Mouse (Mus musculus) liver, embryonic 12.5 days (tissue): ENCODE measurements around the gene Ptdss2. TPM values are rescaled to one million over a fixed set of nuclear protein-coding genes. Genes with fewer than 3 reads are reported as not detected.

Source experiments
- ATAC-seq: fragments of 200-750 bp; cut with Nextera tagmentation; 2 replicates; pipeline ENCODE4 v1.8.0; 2017; ENCODE audit warnings: moderate number of reproducible peaks, mild to moderate bottlenecking, moderate library complexity
- H3K27ac ChIP-seq: fragments of 300-500 bp; sonication (generic); 2 replicates; pipeline ENCODE4 v1.5.1; 2016; ENCODE audit warnings: mild to moderate bottlenecking
- H3K27me3 ChIP-seq: fragments of 300-500 bp; sonication (generic); replicated peaks from 2 replicates; pipeline ENCODE4 v1.6.1; 2016; ENCODE audit warnings: mild to moderate bottlenecking, moderate library complexity
- H3K36me3 ChIP-seq: fragments of 300-500 bp; sonication (generic); 2 replicates; pipeline ENCODE4 v1.6.1; 2016; ENCODE audit warnings: mild to moderate bottlenecking, moderate library complexity
- H3K4me1 ChIP-seq: fragments of 300-500 bp; sonication (generic); 2 replicates; pipeline ENCODE4 v1.6.1; 2016
- H3K4me2 ChIP-seq: fragments of 300-500 bp; sonication (generic); 2 replicates; pipeline ENCODE4 v1.6.1; 2016; ENCODE audit warnings: mild to moderate bottlenecking, moderate library complexity
- H3K4me3 ChIP-seq: fragments of 300-500 bp; sonication (generic); 2 replicates; pipeline ENCODE4 v1.5.1; 2016; ENCODE audit warnings: mild to moderate bottlenecking, moderate library complexity
- H3K9ac ChIP-seq: fragments of 300-500 bp; sonication (generic); 2 replicates; pipeline ENCODE4 v1.6.1; 2016; ENCODE audit warnings: mild to moderate bottlenecking, moderate library complexity
- H3K9me3 ChIP-seq: fragments of 300-500 bp; sonication (generic); replicated peaks from 2 replicates; pipeline ENCODE4 v1.6.1; 2016; ENCODE audit warnings: mild to moderate bottlenecking, moderate library complexity
- WGBS: fragments of 180-500 bp; shearing (Covaris S2); methylation state at CpG from one replicate; pipeline ENCODE4 v1.1.7; 2016; ENCODE audit not compliant: insufficient replicate concordance; 5-methylcytosine and 5-hydroxymethylcytosine counted together
- polyA plus RNA-seq: library from polyadenylated mRNA; unstranded; fragments of >200 nt; fragmentation: Nextera tagmentation; extraction: Ambion mirVana; gene quantifications from 2 replicates; pipeline ENCODE4 v1.2.1, GENCODE M21; 2016

Ptdss2 gene
- polyA plus RNA-seq, 1 experiment from 2014 or later = 159 TPM

DNA sequence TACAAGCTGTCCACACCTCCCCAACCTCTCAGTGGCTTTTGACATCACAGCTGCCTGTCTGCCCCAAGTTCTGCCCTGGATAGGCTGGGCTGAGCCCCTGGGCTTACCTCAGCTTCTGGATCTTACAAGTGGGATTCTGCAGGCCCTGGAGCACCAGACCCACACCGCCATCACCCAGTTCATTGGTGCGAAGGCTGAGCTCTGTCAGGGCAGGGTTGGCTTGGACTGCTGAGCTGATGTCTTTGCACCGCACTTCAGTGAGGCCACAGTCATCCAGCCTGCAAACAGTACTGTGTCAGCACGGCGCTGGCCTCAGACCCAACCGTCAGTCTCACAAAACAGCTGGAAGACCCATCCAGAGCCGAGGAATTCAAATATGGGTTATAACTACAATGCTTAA is 42.2 kb downstream of the Ptdss2 start:
- Histone ChIP-seq H3K4me2 (no peak overlapping the region), H3K9ac (0 out of 2 replicates have a peak overlapping the region, but pooled peaks have one; percentile 20), H3K9me3 (no peaks in the 10 kb centered on the region), H3K27ac (0 out of 2 replicates have a peak overlapping the region, but pooled peaks have one; percentile 33), H3K4me1 (peaks cover 30% of the 10 kb centered on the region), H3K4me3 (no peak overlapping the region), H3K27me3 (no peaks in the 10 kb centered on the region), H3K36me3 (peaks cover 70% of the 10 kb centered on the region)
- WGBS = 89% methylated on average over 7 of the region's 7 CpGs
- no peak for ATAC-seq

DNA sequence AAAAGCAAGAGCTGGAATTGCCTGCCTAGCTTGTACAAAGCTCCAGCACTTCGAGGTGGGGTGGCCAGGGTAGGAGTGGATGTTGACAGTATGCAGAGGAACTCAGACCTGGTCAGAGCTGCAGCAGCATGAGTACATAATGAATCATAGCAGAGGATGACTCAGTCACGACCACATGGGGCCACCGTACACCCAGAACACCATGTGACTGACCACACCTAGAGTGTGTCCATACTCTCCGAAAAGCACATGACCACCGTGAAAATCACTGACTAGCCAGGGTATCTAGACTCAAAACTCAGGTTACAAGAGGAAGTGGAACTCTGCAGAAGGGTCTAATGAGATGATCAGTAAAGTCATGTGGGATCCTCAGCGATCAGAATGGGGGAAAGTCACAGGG is 42.7 kb downstream of the Ptdss2 start:
- no peak for ATAC-seq
- H3K4me3 ChIP-seq = no peak overlapping the region
- no peaks in the 10 kb centered on the region for H3K27me3 ChIP-seq
- 60% methylated on average over 6 of the region's 6 CpGs for whole genome bisulfite sequencing
- peaks cover 65% of the 10 kb centered on the region for H3K36me3 ChIP-seq
- no peaks in the 10 kb centered on the region for H3K9me3 ChIP-seq
- H3K4me2 ChIP-seq = no peak overlapping the region
- peaks cover 34% of the 10 kb centered on the region for H3K4me1 ChIP-seq
- H3K9ac ChIP-seq = 0 out of 2 replicates have a peak overlapping the region, but pooled peaks have one; percentile 20
- 0 out of 2 replicates have a peak overlapping the region, but pooled peaks have one; percentile 33 for H3K27ac ChIP-seq

DNA sequence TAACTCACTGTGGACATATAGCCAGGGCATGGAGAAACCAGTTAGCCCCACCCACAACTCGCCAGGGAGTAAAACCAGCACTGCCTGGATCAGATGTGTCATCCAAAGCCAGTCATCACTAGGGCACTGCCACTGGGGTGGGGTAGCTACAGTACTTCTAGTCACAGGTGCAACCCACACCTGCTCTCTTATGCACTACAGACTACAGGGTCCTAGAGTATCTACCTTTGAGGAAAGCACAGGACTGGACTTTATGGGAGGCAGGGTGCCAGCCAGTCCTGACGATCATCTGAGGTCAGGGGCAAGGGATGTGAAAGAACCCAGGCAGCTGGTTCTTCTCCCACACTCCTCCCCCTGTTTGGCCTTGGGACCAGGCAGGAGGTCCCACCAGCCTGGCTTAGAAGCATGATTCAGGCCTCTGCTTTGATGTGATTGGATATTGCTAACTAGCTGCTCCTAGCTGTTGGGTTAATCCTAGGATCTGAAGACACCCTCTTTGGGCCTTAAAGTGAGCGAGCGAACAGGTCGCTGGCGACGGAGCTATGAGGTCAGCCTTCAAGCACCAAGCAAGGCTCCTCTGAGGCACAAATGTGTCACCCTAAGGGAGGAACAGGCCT is 45.8 kb downstream of the Ptdss2 start:
- ATAC-seq = peak; percentile 23
- Histone ChIP-seq H3K9me3 (no peaks in the 10 kb centered on the region), H3K27me3 (no peaks in the 10 kb centered on the region), H3K9ac (peak overlapping the region; percentile 80), H3K36me3 (peaks cover 35% of the 10 kb centered on the region), H3K27ac (peak overlapping the region; percentile 85), H3K4me2 (peak overlapping the region; percentile 92), H3K4me3 (peak overlapping the region; percentile 67), H3K4me1 (peaks cover 62% of the 10 kb centered on the region)
- WGBS = 11% methylated on average over 7 of the region's 7 CpGs

DNA sequence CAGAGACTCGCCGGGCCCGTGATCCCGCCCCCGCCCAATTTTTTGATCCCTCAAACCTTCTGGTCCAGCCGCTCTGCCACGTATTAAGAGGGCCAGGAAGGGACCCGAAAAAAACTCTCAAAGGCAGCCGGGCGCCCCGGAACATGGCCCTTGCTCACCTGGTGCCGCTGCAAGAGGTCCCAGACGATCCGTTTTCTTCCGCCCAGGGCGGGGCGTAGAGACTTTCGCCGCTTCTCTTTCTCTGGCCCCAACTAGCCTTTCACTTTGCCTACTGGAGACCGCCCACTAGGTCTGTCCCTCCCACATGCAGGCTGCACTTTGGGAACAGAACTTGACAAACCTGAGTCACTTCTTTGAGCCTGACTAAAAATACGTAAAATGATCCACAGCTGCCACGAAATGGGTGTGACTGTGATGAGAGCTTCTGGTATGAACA is 46.4 kb downstream of the Ptdss2 start:
- H3K36me3 ChIP-seq = peaks cover 30% of the 10 kb centered on the region
- 2% methylated on average over 22 of the region's 22 CpGs for WGBS

DNA sequence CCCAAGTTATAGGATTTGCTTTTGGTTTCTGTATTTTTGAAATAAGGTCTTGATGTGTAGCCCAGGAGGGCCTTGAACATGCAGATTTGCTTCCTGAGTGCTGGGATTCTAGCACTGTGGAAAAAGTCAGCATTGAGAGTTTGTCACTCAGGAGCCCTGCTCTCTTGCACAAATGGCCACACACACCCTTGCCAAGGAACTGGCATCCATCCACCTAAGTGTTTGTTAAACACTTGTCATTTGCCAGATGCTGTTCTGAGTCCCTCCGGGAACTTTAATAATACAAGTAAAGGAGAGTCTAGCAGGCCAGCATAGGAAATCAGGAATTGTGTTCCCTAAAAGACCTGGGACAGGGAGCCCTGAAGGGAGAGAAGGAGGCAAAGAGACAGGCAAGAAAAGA is 47.1 kb downstream of the Ptdss2 start:
- H3K36me3 ChIP-seq = peaks cover 22% of the 10 kb centered on the region
- no peak overlapping the region for H3K4me3 ChIP-seq
- peaks cover 68% of the 10 kb centered on the region for H3K4me1 ChIP-seq
- H3K9me3 ChIP-seq = no peaks in the 10 kb centered on the region
- peak overlapping the region; percentile 92 for H3K4me2 ChIP-seq
- peak overlapping the region; percentile 13; the same call in 1 of the 2 replicates for H3K9ac ChIP-seq
- H3K27ac ChIP-seq = peak overlapping the region; percentile 85
- no peak for ATAC-seq
- WGBS = 89% methylated on average over 1 of the region's 1 CpGs
- no peaks in the 10 kb centered on the region for H3K27me3 ChIP-seq

More for the DNA sequence above, 46.4 kb downstream of the Ptdss2 start:
- Histone ChIP-seq H3K4me2 (peak overlapping the region; percentile 92), H3K4me3 (peak overlapping the region; percentile 67), H3K9ac (peak overlapping the region; percentile 80), H3K9me3 (no peaks in the 10 kb centered on the region), H3K27me3 (no peaks in the 10 kb centered on the region), H3K4me1 (peaks cover 67% of the 10 kb centered on the region), H3K27ac (peak overlapping the region; percentile 85)
- ATAC-seq = peak; percentile 63

DNA sequence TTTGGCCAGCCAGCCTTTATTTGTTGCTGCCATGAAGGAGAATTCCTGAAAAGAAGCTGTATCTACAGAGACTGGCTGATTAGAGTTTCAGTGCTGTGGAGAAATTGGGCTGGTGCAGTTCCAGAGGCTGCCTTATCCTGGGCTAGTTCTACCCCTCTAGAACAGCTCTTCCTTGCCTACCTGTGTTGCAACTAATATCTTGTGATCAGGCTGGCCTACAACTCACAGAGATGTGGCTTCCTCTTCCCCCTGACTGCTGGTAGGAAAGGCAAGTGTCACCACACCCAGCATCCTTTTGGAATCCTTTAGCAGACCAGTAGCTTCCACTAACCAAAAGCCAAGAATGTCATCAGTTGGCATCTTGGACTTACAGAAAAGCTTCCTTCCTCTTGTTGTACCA is 47.7 kb downstream of the Ptdss2 start:
- H3K4me1 ChIP-seq = peaks cover 68% of the 10 kb centered on the region
- peak overlapping the region; percentile 38; the same call in 1 of the 2 replicates for H3K4me2 ChIP-seq
- H3K27ac ChIP-seq = peak overlapping the region; percentile 85
- H3K9me3 ChIP-seq = no peaks in the 10 kb centered on the region
- no peak overlapping the region for H3K4me3 ChIP-seq
- peaks cover 16% of the 10 kb centered on the region for H3K36me3 ChIP-seq
- H3K27me3 ChIP-seq = no peaks in the 10 kb centered on the region
- ATAC-seq = no peak
- peak overlapping the region; percentile 42 for H3K9ac ChIP-seq

DNA sequence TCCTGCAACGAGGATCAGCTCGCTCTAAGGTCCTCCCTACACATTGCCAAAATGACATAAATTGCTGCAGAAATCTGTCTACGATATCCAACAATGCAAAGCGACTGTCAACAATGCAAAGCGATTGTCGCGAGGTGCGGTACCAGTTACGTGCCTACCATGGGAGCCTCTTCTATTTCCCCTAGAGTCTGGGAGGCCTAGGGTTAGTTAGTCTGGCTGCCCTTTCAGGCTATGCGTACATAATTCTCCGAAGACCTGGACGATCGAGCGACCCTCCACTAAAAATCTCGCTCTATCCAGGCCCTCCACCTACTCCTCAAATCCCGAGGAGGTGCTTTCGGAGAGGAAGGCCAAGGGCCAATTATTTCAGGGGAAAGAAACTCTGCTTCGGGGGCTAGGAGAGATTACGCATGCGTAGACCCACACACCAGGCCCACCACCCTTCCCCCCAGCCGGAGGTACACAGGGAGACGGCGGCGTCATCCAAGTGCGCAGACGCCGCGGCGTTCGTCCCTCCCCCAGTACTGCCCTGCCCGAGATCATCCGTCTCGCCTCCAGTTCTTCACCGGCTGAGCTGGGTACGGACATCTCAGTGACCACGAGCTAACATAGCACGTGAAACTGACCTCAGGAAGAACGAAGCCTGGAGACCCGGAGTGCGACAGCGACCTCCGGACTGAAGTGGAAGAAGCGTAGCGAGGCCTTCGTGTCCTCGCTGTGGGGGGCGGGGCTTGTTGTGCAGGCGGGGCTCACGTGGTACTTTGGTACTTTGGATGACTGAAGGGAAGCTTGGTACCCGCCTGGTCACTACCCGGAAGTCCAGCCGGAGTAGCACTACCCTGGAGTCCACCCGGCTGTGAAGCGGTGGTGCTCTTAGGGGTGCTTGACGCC is 50.2 kb downstream of the Ptdss2 start, which contains the start of gene Rnh1:
TSS of gene Rnh1 (minus strand) at position 742 of the 891 bp plus-strand sequence.
- Histone ChIP-seq H3K4me2 (peak within 1 kb of the TSS; percentile 79), H3K4me1 (peaks cover 61% of the 10 kb centered on the region), H3K27ac (peak within 1 kb of the TSS; percentile 82), H3K9ac (peak within 1 kb of the TSS; percentile 76), H3K27me3 (peaks cover 4% of the 10 kb centered on the region; the same call in 1 of the 2 replicates), H3K4me3 (peak within 1 kb of the TSS; percentile 70), H3K36me3 (no peaks in the 10 kb centered on the region), H3K9me3 (no peaks in the 10 kb centered on the region)
- peak; percentile 88 for ATAC-seq
- 3% methylated on average over 55 of the region's 55 CpGs for WGBS

DNA sequence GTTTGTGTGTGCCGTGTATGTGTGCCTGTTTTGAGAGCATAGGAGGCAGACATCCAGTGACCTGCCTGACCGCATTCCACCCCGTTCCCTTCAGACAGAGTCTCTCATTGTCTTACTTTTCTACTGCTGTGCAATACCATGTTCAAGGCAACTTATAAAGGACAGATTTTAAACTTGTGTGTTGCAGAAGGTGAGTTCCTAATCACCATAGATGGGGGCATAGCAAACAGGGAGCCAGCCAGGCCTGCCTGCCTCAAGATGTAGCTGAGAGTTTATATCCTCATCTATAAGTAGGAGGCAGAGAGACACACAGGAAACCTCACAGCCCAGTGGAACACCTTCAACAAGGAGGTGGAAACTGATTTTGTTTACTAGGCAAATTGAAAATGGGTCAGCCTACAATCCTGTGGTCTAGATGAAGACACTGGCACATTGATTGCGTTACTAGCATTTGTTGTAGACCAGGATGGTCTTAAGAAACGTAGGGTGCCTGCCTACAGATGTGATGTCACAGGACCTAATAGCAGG is 51.2 kb downstream of the Ptdss2 start:
- Histone ChIP-seq H3K27ac (peak overlapping the region; percentile 82), H3K9ac (peak overlapping the region; percentile 76; the same call in 1 of the 2 replicates), H3K4me1 (peaks cover 51% of the 10 kb centered on the region), H3K4me2 (peak overlapping the region; percentile 79), H3K9me3 (no peaks in the 10 kb centered on the region), H3K27me3 (peaks cover 9% of the 10 kb centered on the region; the same call in 1 of the 2 replicates), H3K36me3 (no peaks in the 10 kb centered on the region), H3K4me3 (peak overlapping the region; percentile 70; the same call in 1 of the 2 replicates)
- WGBS = 80% methylated on average over 5 of the region's 5 CpGs
- ATAC-seq = no peak

DNA sequence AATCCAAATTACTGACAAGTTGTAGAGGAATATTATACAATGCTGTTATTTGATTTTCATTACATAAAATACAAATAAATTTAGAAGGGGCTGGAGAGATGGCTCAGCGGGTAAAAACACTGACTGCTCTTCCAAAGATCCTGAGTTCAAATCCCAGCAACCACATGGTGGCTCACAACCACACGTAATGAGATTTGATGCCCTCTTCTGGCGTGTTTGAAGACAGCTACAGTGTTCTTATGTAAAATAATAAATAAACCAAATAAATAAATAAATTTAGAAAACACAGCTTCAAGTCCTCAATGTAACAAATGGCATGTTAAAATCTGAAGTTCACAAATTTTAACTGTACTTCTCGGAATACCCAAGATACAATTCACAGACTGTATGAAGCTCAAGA is 52.9 kb downstream of the Ptdss2 start:
- Histone ChIP-seq H3K4me2 (no peak overlapping the region), H3K4me3 (no peak overlapping the region), H3K27ac (no peak overlapping the region), H3K27me3 (peaks cover 16% of the 10 kb centered on the region; the same call in 1 of the 2 replicates), H3K36me3 (no peaks in the 10 kb centered on the region), H3K9me3 (no peaks in the 10 kb centered on the region), H3K4me1 (peaks cover 34% of the 10 kb centered on the region), H3K9ac (no peak overlapping the region)
- ATAC-seq = no peak
- WGBS = 73% methylated on average over 4 of the region's 4 CpGs

DNA sequence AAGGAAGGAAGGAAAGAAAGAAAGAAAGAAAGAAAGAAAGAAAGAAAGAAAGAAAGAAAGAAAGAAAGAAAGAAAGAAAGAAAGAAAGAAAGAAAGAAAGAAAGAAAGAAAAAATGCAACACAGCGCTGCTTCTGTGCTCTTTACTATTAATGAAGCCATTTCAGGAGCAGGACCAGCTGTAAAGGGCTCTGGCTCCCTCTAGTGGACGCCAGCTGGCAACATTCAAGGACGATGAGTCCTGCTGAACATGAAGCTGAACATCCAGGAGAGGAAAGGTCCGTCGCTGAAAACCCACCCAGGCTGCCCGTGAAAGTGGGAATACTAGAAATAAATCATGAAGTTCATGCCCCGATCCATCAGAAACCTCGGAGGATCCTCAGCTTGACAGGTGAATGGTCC is 54.0 kb downstream of the Ptdss2 start:
- H3K27me3 ChIP-seq = peaks cover 16% of the 10 kb centered on the region; the same call in 1 of the 2 replicates
- H3K4me1 ChIP-seq = peaks cover 23% of the 10 kb centered on the region
- WGBS = 2% methylated on average over 8 of the region's 8 CpGs
- no peak overlapping the region for H3K9ac ChIP-seq
- H3K9me3 ChIP-seq = no peaks in the 10 kb centered on the region
- H3K4me3 ChIP-seq = no peak overlapping the region
- ATAC-seq = 0 out of 2 replicates have a peak, but pooled peaks have one; percentile 19
- H3K4me2 ChIP-seq = no peak overlapping the region
- H3K27ac ChIP-seq = no peak overlapping the region
- H3K36me3 ChIP-seq = no peaks in the 10 kb centered on the region

DNA sequence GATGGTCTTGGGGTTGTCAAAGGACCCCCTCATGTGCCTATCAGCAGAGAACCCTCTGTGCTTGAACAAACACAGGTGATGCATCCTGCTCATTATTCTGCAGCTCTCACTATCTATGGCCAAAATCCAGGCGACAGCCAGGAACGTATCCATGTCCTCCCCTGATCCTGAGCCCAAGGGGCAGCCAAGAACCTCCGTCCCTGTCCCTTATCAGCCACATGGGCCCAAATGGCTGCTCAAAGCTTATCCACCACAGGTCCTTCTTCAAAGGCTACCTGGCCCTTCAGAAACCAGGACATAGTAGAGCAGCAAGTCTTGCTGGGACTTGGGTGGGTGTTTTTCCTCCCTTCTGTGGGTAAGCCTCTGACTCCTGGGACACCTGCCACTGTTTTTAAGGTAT is 66.0 kb downstream of the Ptdss2 start:
- H3K4me1 ChIP-seq = peaks cover 32% of the 10 kb centered on the region
- no peak for ATAC-seq
- peaks cover 41% of the 10 kb centered on the region for H3K36me3 ChIP-seq
- H3K27ac ChIP-seq = no peak overlapping the region
- H3K4me3 ChIP-seq = no peak overlapping the region
- no peaks in the 10 kb centered on the region for H3K27me3 ChIP-seq
- no peak overlapping the region for H3K9ac ChIP-seq
- no peak overlapping the region for H3K4me2 ChIP-seq
- WGBS = 71% methylated on average over 3 of the region's 3 CpGs
- H3K9me3 ChIP-seq = no peaks in the 10 kb centered on the region
